Mouse (Mus musculus): ENCODE measurements around the gene Olfr556. TPM values are rescaled to one million over a fixed set of nuclear protein-coding genes. Genes with fewer than 3 reads are reported as not detected.

Gene Olfr556
- polyA plus RNA-seq (2012; rRNA removed): not detected in 2 replicates

GRCm38 (mm10) chr7:102664599-102664998, at the start of gene Olfr556:
Gene Olfr556, plus strand, starts transcription at chr7:102664899.

GRCm38 (mm10) chr7:102618118-102618517, 46.6 kb upstream of the Olfr556 start, which contains the start of gene Olfr553:
Gene Olfr553, minus strand, starts transcription at chr7:102618218.

GRCm38 (mm10) chr7:102638132-102638531, 26.6 kb upstream of the Olfr556 start, which contains the start of gene Olfr554:
Gene Olfr554, plus strand, starts transcription at chr7:102638432.

DNA sequence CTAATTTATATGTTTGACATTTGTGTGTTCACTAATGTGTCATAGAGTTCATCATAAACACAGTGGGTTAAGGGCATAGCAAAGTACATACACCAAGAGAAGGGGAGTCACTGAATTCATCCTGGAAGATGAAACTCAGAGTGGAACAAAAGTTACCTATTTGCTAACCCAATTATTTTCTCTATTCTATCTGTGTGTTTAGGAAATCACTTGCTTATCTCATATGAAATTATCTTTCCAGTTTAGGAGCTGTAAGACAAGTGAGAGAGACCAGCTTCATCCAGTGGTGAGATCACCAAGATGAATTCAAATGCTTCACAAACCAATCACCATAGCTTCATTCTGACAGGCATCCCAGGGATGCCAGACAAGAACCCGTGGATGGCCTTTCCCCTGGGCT, 6.2 kb upstream of the Olfr556 start, which contains the start of gene Olfr555:
Gene Olfr555 (plus strand): TSS at position 301 of the 400 bp plus-strand sequence.

GRCm38 (mm10) chr7:102686944-102687501, 22.3 kb downstream of the Olfr556 start, which contains the start of gene Trim68:
Gene Trim68, minus strand, starts transcription at chr7:102687327.

DNA sequence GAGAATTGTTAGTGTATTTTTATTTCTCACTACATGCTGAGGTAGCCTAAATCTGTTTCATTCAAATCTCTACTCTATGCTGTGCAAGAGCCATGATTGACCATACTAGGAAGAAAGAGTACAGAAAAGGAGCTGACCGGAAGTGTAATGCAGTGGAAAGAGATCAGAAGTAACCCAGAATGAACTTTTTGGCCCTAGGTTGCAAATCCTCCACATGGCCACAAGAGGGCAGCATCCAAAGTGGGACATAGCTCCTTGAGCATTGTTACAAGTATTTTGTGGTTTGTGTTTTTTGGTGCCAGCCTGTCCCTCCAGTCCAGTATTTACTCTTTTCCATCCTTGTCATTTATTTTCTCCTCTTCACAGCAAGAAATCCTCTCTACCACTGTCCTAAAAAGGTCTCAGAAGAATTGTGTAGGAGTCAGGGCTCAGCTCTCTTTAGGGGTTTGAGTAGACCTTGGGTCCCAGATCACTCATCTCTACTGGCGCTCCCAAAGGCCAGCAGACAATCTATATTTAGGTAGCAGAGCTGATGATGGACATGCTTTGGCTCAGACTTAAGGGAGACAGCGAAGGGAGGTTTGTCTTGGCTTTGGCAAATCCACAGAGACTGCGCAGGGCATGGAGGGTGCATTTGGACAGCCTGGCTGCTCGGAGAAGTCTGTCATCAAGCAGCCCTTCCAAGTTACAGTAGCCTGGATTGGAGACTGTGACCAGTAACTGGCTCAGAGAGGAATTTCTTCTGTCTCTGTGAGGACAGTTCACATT, 30.8 kb downstream of the Olfr556 start, which contains the start of gene Olfr557:
Gene Olfr557 (plus strand): TSS at position 553 of the 768 bp plus-strand sequence.

GRCm38 (mm10) chr7:102701915-102702314, 37.2 kb downstream of the Olfr556 start, which contains the start of gene Olfr558:
Gene Olfr558, plus strand, starts transcription at chr7:102702215.

DNA sequence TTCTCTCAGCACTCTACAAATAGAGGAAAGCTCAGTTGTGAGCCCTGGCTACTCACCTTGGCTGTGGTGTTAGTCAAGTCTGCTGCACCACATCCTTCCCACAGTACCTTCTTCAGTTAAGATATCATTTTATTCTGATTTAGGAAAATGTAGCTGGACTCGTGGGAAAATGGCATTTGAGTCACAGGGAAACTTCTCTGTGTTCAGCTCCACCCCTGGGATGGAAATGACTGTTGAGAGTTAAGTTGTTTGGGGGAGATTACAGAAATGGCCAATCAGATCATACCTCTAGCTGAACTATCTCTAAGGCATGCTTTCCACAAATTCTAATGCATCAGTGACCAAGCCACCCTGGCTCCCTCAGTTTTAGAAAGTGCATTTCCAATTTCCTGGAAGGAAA, 54.3 kb downstream of the Olfr556 start, which contains the start of gene Olfr33:
Gene Olfr33 (minus strand): TSS at position 101 of the 400 bp plus-strand sequence.

Other genes with a start within 250 kb of the Olfr556 start
- gene Rrm1, start 223.2 kb upstream of the Olfr556 start, polyA plus RNA-seq (2012; rRNA removed): 159 and 361 TPM in 2 replicates
- gene Olfr543, start 183.2 kb upstream of the Olfr556 start, polyA plus RNA-seq (2012; rRNA removed): not detected in 2 replicates
- gene Olfr544, start 176.6 kb upstream of the Olfr556 start, polyA plus RNA-seq (2012; rRNA removed): not detected in 2 replicates
- not detected in 2 replicates for gene Olfr545, start 165.3 kb upstream of the Olfr556 start, polyA plus RNA-seq (2012; rRNA removed)
- not detected in 2 replicates for gene Olfr547, start 130.2 kb upstream of the Olfr556 start, polyA plus RNA-seq (2012; rRNA removed)
- 0.01 TPM in 1 of 2 replicates, not detected in the other for gene Olfr548-ps1, start 124.0 kb upstream of the Olfr556 start, polyA plus RNA-seq (2012; rRNA removed)
- not detected in 2 replicates for gene Olfr549, start 115.0 kb upstream of the Olfr556 start, polyA plus RNA-seq (2012; rRNA removed)
- 4.2 and 5.1 TPM in 2 replicates for gene Trim21, start 99.4 kb upstream of the Olfr556 start, polyA plus RNA-seq (2012; rRNA removed)
- not detected in 2 replicates for gene Olfr550, start 93.5 kb upstream of the Olfr556 start, polyA plus RNA-seq (2012; rRNA removed)
- gene Olfr551, start 73.0 kb upstream of the Olfr556 start, polyA plus RNA-seq (2012; rRNA removed): not detected in 2 replicates
- gene Olfr552, start 67.1 kb upstream of the Olfr556 start, polyA plus RNA-seq (2012; rRNA removed): not detected in 2 replicates
- not detected in 2 replicates for gene Olfr553, start 46.7 kb upstream of the Olfr556 start, polyA plus RNA-seq (2012; rRNA removed)
- gene Olfr554, start 26.5 kb upstream of the Olfr556 start, polyA plus RNA-seq (2012; rRNA removed): not detected in 2 replicates
- not detected in 2 replicates for gene Olfr555, start 6.1 kb upstream of the Olfr556 start, polyA plus RNA-seq (2012; rRNA removed)
- gene Trim68, start 22.4 kb downstream of the Olfr556 start, polyA plus RNA-seq (2012; rRNA removed): 20.2 and 24.8 TPM in 2 replicates
- gene Olfr557, start 31.0 kb downstream of the Olfr556 start, polyA plus RNA-seq (2012; rRNA removed): 0.06 TPM in 1 of 2 replicates, not detected in the other
- 0.04 and 0.21 TPM in 2 replicates for gene Olfr558, start 37.3 kb downstream of the Olfr556 start, polyA plus RNA-seq (2012; rRNA removed)
- not detected in 2 replicates for gene Olfr33, start 54.2 kb downstream of the Olfr556 start, polyA plus RNA-seq (2012; rRNA removed)
- not detected in 2 replicates for gene Olfr559, start 62.6 kb downstream of the Olfr556 start, polyA plus RNA-seq (2012; rRNA removed)
- not detected in 2 replicates for gene Olfr560, start 94.5 kb downstream of the Olfr556 start, polyA plus RNA-seq (2012; rRNA removed)
- gene Olfr78, start 94.6 kb downstream of the Olfr556 start, polyA plus RNA-seq (2012; rRNA removed): 0.06 and 0.15 TPM in 2 replicates
- gene Olfr561, start 106.3 kb downstream of the Olfr556 start, polyA plus RNA-seq (2012; rRNA removed): 0.05 TPM in 1 of 2 replicates, not detected in the other
- not detected in 2 replicates for gene Olfr564, start 138.6 kb downstream of the Olfr556 start, polyA plus RNA-seq (2012; rRNA removed)
- not detected in 2 replicates for gene Olfr566, start 193.9 kb downstream of the Olfr556 start, polyA plus RNA-seq (2012; rRNA removed)
- not detected in 2 replicates for gene Olfr568, start 212.2 kb downstream of the Olfr556 start, polyA plus RNA-seq (2012; rRNA removed)
- gene Olfr569, start 226.0 kb downstream of the Olfr556 start, polyA plus RNA-seq (2012; rRNA removed): not detected in 2 replicates
- not detected in 2 replicates for gene Olfr570, start 229.7 kb downstream of the Olfr556 start, polyA plus RNA-seq (2012; rRNA removed)